Mouse (Mus musculus): ENCODE data around the gene Ccr1l1.
"Not testable (repeated sequence)": the region's sequence is repeated elsewhere in the genome, so short reads cannot be mapped to it uniquely, and the experiment has no call there.

Ccr1l1 gene

DNA sequence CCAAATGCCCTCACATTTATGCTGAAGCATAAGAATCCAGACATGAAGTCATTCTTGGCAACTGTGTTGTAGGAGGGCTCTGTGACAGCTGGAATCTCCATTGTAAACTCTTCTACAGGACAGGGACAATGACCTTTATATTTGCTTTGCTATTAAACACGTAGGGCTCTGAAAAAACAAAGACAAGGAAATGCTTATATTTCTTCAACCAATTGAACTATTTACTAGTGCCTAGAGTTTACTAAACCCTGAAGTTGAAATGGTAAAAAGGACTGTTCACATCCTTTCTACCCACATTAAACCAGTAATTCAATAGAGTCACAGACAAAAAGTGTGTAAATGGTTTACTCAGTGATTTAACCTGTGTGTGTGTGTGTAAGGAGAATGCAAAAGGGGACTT, at the start of gene Ccr1l1:
Ccr1l1 (minus strand) TSS at position 101 of the 400 bp plus-strand sequence.
- DNase-seq (ENCODE audit: low spot score): no peak

DNA sequence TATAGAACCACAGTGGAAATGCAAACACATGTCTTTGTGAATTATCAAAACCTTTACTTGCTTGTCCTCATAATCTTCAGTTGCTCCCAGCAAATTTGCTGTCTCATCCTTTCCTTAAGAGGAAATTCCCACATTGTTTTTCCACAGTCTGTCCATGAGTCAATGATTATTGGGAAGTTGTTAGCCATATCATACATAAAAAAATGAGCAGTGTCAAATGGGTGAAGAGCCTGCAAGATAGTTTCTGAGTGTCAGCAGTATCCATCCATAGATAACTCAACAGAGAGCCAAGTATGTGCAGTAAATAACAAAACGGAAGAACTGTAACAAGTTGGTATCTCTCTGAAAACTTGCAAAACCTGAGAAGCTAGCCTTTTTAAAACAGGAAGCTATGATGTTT, 43.5 kb upstream of the Ccr1l1 start, which contains the start of gene Ccr3:
Ccr3 (plus strand) TSS at position 301 of the 400 bp plus-strand sequence.
- DNase-seq (ENCODE audit: low spot score): no peak

DNA sequence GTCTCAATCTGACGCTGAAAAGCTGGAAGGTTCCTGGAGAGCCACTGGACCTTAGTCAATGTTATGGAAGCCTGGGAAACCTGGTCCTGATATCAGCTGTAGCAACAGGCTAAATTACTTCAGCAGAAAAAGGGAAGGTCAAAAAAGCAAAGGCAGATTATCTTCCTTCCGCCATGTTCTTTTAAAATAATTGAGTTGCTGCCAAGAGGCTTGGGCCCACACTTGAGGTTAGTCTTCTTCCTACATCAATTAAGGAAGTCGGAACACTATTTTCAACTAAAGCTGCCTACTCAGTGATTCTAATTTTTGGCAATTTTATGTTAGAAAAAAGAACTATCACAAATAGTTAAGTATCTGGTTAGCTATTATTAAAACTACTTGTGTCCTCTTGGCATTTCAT, 41.7 kb upstream of the Ccr1l1 start:
- no peak for DNase-seq (ENCODE audit: low spot score)

DNA sequence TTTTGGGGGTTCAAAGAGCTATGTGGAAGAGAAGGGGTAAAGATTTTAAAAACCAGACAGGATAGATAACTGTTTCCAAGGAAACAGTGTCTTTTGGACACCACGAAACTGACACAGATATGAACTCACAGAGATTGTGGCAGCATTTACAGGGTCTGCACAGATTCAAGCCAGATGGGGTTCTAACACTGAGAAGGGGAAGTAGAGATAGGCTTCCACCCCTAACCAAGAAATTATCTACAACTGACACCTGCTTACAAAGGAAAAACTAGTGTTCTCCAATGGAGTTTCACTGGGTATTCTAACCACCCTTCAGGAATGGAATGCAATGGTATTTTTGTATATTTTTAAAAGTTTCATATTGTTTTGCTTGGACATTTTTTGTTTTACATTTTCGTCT, 37.8 kb upstream of the Ccr1l1 start:
- no peak for DNase-seq (ENCODE audit: low spot score)

DNA sequence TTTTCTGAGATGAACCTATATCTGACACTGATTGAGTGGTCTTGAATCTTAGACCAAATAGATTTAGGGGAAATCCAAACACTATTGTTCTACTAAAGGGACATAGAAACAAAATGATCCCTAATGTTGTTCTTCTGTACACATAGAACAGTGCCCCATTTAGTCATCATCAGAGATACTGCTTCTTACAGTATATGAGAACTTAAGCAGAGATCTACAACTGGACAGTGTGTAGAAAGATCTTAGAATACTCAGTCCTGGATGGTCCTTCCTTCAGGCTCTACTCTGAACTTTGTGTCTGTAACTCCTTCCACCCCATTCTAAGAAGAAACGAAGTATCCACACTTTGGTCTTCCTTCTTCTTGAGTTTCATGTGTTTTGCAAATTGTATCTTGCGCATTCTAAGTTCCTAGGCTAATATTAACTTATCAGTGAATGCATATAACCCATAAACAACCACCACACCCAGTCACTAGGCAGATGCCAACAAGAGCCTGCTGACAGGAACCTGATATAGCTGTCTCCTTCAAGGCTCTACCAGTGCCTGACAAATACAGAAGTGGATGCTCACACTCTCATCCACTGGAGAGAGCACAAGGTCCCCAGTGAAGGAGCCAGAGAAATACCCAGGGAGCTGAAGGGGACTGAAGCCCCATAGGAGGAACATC, 36.9 kb upstream of the Ccr1l1 start:
- DNase-seq (ENCODE audit: low spot score): no peak

DNA sequence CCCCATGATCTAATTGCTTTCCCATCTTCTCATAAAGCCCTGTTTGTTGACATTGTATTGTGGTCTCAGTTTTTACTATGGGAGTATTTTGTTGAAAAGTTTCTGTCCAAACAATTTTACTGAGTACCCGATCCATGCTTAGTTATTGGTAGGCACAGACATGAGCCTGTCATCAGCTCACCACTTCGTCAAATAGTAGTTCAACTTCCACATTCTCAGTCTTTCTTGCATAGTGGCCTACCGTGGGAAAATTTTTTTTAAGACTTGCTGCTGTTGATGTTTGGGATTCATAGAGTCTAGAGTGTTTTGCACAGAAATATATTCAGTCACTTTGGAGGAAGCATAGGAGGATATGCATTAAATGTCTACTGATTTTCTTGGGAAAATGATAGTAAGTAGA, 35.1 kb upstream of the Ccr1l1 start:
- no peak for DNase-seq (ENCODE audit: low spot score)

DNA sequence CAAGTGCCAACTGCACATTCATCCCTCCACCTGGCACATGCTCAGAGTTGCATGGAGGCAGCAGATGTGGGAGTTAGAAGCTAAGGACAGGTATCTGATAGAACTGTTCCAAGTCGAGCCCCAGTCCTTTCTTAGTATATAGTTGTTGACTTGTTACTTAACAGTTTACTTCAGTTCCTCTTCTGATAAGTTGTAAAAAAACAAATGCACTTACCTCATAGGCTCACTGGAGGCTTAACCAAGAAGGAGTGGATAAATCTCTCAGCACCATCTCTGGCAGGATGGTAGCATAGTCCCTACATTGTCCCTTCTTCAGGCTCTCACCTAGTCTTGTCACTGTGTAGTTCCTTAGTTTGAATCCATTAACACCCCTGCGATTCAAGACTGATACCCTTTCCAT, 34.5 kb upstream of the Ccr1l1 start:
- DNase-seq (ENCODE audit: low spot score): no peak

DNA sequence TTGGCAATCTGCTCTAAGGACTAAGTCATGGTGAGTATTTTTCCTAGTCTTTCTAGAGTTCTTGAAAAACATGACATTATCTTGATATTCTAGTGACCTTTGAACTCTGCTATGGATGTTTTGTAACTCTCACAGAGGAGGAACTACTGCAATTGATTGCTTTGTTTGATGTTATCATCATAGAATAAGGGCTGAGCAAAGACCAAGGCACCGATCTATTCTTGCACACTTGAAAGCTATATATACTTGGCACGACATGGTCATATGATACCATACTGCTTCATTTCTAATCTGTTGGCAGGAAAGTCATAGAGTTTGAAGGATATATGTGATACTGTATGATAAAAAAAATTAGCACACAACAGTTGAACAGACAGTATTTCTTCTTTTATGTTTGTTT, 21.6 kb upstream of the Ccr1l1 start:
- DNase-seq (ENCODE audit: low spot score): no peak

DNA sequence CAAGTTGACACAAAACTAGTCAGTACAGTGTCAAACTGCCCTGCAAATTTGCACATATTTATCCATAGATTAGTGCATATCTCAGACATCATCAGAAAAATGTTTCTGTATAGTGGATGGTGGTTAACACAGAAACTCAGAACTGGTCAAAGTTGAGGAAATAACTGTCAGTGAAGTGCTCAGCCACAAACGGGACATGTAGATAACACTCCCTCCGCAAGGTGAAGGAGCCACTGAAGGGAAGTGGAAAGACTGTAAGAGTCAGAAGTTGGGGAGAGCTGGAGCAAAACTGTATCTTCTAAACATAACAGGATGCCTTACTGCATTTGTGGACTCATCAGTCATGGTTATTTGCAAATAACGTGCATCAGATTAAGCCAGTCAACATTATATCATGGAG, 19.5 kb upstream of the Ccr1l1 start:
- DNase-seq (ENCODE audit: low spot score): no peak

DNA sequence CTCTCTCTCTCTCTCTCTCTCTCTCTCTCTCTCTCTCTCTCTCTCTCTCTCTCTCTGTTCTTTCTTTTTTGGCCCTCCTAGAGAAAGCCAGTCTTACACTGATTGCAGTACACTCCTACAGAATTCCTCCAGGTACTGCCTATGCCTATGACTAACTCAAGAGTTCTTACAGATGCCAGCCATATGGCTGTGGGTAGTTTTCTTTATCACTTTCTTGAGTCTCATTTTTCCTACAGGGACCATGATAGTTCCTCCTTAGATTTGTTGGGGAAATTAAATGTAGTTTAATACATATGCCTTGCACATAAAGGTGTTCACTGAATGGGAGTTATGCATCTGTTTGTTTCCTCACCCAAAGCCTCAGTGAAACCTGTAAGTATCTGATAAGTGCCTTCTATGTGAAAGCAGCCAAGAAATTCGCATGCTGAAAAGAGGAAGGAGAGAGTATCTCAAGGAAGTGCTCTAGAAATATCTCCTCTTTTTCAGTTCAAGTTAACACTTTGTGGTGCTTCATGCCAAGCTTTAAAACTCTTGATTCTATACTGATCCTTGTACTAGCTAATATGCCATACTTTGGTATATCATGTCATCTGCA, 13.2 kb upstream of the Ccr1l1 start:
- DNase-seq (ENCODE audit: low spot score): no peak

DNA sequence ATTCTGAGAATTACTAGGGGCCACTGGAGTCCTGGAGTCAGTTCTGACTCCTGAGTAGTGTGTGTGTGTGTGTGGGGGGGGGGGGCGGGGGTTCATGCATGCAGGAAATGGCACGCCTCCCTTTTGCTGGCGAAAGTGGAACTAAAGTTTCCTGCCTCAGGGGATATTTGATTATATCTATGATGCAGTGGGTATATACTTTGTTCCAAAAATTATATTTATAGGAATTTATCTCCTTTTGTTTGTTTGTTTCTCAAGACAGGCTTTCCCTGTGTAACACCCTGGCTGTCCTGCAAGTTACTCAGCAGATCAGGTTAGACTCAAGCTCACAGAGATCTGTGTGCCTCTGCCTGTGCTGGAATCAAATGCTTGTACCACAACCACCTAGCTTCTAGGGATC, 11.5 kb upstream of the Ccr1l1 start:
- DNase-seq (ENCODE audit: low spot score): no peak

DNA sequence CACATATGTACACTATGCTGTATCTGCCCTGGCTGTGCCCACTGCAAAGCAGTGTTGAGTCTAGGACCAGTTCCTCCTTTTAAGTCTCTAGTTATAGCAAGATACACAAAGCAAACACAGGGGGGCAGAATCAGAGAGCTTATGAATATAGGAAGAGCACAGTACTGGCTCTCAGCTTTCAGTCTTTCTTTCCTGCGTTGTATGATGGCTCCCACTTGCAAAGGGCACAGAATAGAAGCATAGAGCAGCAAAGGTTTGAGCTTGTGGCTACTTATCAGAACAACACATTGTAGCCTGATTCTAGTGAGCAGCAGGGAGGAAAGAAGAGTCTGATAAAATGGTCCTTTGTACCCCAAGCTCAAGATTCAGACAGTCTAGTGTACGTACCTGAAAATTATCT, 8.0 kb upstream of the Ccr1l1 start:
- no peak for DNase-seq (ENCODE audit: low spot score)

DNA sequence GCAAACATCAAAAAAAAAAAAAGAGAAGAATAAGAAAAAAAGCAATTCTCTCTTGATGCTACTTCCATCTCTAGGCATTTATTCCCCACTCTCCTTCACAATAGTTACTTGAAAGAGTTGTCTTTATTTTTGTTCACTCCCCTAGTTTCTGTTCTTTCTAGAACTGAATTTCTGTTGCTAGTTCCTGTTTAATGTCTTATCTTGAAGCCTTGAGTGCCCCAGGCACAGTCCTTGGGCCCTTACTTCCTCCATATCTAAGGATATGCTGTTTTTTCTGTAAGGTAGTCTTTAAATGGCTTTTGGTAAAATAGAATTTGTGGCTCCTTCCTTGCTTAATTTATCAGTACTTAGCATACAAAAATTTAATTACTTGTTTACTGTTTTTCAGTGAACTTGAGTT, 6.7 kb upstream of the Ccr1l1 start:
- no peak for DNase-seq (ENCODE audit: low spot score)

DNA sequence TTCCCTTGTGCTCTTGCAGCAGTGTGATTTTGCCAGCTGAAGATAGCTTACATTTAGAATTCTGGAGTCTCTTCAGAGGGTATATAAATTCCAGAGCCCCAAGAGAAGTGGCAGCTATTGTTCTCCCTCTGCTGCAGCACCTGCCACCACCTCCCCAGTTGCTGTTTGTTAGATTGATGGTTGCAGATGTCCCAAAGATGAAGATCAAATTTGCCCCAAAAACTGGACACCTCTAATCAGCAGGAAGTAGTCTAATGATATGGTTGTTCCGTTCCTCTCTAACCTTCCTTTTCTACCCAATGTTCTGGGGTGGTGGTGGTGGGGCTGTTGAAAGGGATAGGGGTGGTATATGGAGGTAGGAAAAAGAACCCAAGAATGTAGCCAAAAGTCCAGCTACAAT, 4.5 kb upstream of the Ccr1l1 start:
- DNase-seq (ENCODE audit: low spot score): no peak

DNA sequence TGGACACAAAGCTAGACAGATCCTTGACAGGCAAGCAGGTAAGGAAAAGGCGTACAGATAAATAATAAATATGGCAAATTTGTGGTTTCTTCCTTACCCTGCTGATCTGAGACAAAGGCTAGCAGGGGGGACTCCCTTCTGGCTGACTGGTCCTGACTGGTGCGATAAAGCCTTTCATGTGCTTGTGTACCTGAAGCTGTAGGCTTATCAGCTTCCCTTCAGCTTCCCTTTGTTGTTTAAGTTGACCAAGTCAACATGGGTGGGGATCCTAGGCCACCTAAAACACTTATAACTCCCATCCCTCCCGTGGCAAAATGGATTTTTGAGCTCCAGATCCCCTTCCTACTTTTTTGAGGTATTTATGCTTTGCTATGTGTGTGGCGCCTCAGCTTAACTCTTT, 3.7 kb upstream of the Ccr1l1 start:
- no peak for DNase-seq (ENCODE audit: low spot score)

DNA sequence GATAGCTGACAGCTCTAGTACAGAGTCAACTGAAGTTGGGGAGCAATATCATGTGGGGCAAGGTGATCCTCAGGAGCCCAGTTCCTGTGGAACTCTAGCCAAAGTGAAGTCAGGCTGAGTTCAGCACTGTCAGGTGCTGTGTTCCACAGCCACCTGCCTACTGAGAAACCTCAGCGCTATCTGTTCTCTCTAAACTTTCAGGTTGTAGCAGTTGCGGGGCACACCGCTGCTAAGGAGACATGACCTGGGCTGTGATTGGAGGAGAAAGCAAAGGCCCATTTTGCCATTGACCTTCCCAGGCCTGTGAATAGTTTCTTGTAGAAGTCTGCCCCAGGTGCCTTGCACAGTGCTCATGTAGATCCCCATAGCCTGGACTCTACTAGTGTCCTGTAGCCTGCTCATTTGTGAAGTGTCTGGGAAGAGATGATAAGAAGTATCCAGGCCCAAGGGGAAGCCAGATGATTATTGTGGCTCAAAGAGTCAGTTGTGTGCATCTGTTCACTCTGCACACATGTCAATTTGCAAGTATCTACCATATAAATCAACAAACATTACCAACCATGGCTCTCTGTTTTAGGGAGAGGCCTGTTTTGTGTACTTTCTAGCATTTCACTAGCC, 2.8 kb upstream of the Ccr1l1 start:
- DNase-seq (ENCODE audit: low spot score): not testable (repeated sequence)

DNA sequence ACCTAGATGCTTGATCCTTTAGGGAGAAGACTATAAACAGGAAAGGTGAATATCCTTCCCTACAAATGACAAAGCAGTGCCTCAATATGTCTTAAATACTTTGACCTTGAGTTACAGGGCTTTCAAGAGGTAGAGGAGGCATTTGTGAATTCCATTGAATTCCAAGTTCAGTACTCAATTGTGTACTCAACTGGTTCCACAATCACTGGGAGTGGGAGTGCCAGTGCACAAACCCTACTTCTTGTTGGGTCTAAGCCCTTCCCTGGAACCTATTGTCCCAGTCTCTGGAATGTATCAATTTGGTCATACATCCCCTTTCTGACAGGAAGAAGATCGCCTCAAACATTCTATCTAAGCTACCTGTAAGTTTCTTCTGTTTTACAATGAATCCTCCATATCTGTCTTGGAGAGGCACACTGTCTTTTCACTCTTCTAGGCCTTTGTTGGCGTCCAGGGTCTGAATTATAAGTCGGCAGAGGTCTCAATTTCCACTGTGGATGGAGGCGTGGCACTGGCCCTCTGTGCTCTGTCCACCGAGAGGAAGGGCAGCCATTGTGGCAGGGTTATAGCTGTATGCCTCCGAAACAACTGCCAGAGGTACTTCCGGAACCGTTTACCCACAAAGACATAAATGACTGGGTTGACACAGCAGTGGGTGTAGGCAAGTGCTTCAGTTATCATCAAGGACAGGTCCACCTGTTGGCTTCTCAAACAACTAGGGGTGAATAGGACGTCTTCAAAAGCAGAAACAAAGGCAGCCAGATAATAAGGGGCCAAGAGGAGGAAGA, 1.1 kb downstream of the Ccr1l1 start:
- DNase-seq (ENCODE audit: low spot score): no peak

DNA sequence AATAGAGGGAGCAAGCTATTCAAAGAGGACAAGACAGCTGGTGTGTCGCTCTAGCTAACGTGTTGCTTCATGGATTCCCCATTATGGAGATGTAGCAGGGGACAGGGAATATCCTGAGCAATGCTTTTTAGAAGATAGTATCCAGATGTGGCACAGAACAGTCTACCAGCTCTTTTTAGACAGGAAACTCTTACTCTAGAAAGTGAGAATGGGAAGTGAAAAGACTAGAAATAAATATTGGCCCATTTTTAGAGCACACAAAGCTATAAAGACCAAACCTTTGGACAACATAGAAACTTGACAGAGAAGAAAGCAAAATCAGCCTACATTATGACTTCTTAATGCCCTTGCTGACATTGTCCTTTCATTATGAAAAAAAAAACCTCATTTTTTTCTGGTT, 2.6 kb downstream of the Ccr1l1 start:
- DNase-seq (ENCODE audit: low spot score): no peak

DNA sequence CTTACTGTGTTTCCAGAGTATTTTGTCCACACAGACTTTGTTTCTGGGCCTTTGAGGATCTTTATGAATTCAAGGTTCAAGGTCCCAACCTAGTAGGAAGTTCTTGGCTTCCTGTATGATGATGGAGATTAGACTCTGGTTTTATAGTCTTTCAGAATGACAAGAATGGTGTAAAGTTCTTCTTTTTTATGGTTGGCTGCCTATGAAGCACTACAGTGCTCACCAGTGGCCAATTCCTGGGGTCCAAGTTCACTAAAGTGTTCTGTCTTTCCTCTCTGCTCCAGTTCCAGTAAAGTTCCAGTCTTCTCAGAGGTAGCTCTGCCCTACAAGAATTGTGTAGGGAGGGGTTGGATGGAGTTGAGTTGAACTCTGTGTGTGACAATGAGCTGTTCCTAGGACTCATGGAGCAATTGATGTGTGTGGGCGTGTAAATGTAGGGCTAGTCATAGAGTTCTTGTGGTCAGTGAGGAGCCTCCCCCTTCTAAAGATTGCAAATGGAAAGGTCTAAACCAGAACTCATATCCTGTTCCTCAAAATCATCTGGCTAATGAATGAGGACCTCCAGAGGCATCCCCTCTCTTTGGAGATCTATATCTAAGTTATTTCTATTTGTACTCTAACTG, 9.8 kb downstream of the Ccr1l1 start, which contains the start of gene Ccr1:
Ccr1 (minus strand) TSS at position 403 of the 623 bp plus-strand sequence.
- DNase-seq (ENCODE audit: low spot score): no peak

DNA sequence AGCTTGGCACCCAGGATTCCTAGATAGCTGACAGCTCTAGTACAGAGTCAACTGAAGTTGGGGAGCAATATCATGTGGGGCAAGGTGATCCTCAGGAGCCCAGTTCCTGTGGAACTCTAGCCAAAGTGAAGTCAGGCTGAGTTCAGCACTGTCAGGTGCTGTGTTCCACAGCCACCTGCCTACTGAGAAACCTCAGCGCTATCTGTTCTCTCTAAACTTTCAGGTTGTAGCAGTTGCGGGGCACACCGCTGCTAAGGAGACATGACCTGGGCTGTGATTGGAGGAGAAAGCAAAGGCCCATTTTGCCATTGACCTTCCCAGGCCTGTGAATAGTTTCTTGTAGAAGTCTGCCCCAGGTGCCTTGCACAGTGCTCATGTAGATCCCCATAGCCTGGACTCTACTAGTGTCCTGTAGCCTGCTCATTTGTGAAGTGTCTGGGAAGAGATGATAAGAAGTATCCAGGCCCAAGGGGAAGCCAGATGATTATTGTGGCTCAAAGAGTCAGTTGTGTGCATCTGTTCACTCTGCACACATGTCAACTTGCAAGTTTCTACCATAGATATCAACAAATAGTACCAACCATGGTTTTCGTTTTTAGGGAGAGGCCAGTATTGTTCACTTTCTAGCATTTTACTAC, 11.2 kb downstream of the Ccr1l1 start:
- DNase-seq (ENCODE audit: low spot score): not testable (repeated sequence)

DNA sequence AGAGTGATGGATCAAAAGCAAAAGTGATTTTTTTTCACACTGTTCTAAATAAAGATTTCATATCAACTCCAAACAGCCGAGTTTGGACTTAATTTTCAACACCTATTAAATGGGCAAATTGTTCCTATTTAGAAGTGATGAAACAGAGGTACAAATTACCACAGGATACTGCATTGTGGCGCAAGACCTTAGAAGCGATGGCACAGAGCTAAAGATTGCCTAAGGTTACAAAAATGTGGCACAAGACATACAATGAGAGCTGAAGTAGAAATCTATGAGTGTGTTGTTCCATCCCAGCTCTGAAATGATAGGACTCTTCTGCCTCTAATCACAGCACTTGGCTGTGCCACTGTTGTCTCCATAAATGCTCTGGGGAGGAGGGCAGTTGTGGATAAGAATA, 13.4 kb downstream of the Ccr1l1 start:
- DNase-seq (ENCODE audit: low spot score): no peak

DNA sequence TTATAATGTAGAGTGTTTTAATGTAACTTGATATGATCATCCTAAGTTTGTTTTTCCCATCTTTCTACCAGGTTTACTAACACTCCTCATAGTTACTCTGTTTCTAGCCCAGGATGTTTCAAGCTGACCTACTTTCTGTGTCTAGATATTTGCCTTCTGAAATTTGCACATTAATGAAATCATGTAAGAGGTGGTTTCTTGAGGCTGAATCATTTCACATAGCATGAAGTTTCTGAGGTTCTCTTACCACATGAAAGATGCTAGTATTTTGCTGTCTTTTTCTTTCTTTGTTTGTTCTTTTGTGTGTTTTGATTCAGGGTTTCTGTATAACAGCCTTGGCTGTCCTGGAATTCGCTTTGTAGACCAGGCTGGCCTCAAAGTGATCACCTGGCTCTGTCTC, 18.0 kb downstream of the Ccr1l1 start:
- no peak for DNase-seq (ENCODE audit: low spot score)
